Mouse (Mus musculus): Measurements from ENCODE around the gene Hps1. TPM values are rescaled to one million over a fixed set of nuclear protein-coding genes. Genes with fewer than 3 reads are reported as not detected.
A peak's percentile ranks its signal among the peaks of the same experiment; 100 is the strongest.

Hps1 gene
- polyA plus RNA-seq, 1 experiment = 7.8 TPM

DNA sequence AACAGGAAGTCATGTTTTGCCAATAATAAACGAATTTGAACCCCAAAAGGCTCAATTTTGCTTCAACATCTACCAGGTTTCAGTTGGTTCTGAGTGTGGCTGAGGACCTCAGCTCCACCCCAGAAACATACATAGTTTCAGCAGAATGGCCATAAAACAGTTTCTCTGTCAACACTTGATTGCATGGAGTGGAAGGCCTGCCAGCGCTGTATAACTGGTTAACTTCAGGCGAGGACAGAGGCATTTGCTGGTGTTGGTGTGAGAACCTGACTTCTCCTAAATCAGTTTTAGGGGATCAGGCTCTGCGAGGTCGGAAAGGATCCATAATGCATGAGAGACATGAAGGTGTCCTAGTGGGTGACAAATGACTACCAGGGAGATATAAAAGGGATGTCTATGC, 30.4 kb upstream of the Hps1 start:
- H3K36me3 ChIP-seq (ENCODE audit: control insufficient read depth, insufficient read depth) = no peaks in the 10 kb centered on the region
- no peaks in the 10 kb centered on the region for H3K79me2 ChIP-seq (ENCODE audit: control insufficient read depth, insufficient read depth)
- H3K27me3 ChIP-seq (ENCODE audit: control insufficient read depth, insufficient read depth, insufficient read length) = peaks cover 8% of the 10 kb centered on the region
- TF ChIP-seq MAX (IDR thresholded peaks at IDR 0.05) (no peak), CEBPB (IDR thresholded peaks at IDR 0.05; ENCODE audit: low read depth) (no peak), MYOD1 (IDR thresholded peaks at IDR 0.05; ENCODE audit: control insufficient read depth, insufficient read length, low read depth) (no peak), USF1 (IDR thresholded peaks at IDR 0.05; ENCODE audit: low read depth) (no peak), CTCF (IDR thresholded peaks at IDR 0.05; ENCODE audit: control insufficient read depth, insufficient read depth, insufficient read length) (no peak), MYOG (IDR thresholded peaks at IDR 0.05; ENCODE audit: control insufficient read depth, extremely low read depth, insufficient read length) (no peak), FOSL1 (IDR thresholded peaks at IDR 0.05; ENCODE audit: insufficient read depth, low read length, poor library complexity, severe bottlenecking) (no peak)
- H3K4me3 ChIP-seq (ENCODE audit: insufficient read depth, poor library complexity, severe bottlenecking) = no peak overlapping the region
- no peaks in the 10 kb centered on the region for H3K79me3 ChIP-seq (ENCODE audit: low read depth)
- no peak overlapping the region for H3ac ChIP-seq (ENCODE audit: control insufficient read depth, insufficient read length, low read depth)

DNA sequence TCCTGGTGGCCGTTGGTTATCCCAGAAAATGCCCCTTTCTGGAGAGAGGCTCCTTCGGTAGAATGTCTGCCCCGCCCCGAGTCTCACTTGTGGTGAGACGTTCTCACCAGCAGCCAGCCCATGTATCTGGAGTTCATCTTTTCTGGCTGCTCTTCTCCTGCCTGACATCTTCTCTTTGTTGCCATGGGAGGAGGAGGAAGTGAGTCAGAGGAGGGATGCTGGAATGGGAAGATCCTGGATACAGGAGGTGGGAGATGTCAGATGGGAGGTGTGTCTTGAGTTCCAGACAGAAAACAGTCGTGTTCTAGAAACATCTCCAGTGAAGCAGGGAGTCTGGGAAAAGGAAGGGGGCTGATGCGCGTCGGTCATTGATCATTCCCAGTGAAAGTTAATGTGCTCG, 29.7 kb upstream of the Hps1 start:
- Histone ChIP-seq H3K4me3 (ENCODE audit: insufficient read depth, poor library complexity, severe bottlenecking) (no peak overlapping the region), H3ac (ENCODE audit: control insufficient read depth, insufficient read length, low read depth) (no peak overlapping the region), H3K79me3 (ENCODE audit: low read depth) (no peaks in the 10 kb centered on the region), H3K79me2 (ENCODE audit: control insufficient read depth, insufficient read depth) (no peaks in the 10 kb centered on the region), H3K27me3 (ENCODE audit: control insufficient read depth, insufficient read depth, insufficient read length) (peaks cover 8% of the 10 kb centered on the region), H3K36me3 (ENCODE audit: control insufficient read depth, insufficient read depth) (no peaks in the 10 kb centered on the region)
- no peak for TF ChIP-seq MAX (IDR thresholded peaks at IDR 0.05)
- no peak for TF ChIP-seq CEBPB (IDR thresholded peaks at IDR 0.05; ENCODE audit: low read depth)
- TF ChIP-seq CTCF (IDR thresholded peaks at IDR 0.05; ENCODE audit: control insufficient read depth, insufficient read depth, insufficient read length) = no peak
- TF ChIP-seq FOSL1 (IDR thresholded peaks at IDR 0.05; ENCODE audit: insufficient read depth, low read length, poor library complexity, severe bottlenecking) = no peak
- TF ChIP-seq MYOD1 (IDR thresholded peaks at IDR 0.05; ENCODE audit: control insufficient read depth, insufficient read length, low read depth) = no peak
- TF ChIP-seq MYOG (IDR thresholded peaks at IDR 0.05; ENCODE audit: control insufficient read depth, extremely low read depth, insufficient read length) = no peak
- TF ChIP-seq USF1 (IDR thresholded peaks at IDR 0.05; ENCODE audit: low read depth) = no peak

DNA sequence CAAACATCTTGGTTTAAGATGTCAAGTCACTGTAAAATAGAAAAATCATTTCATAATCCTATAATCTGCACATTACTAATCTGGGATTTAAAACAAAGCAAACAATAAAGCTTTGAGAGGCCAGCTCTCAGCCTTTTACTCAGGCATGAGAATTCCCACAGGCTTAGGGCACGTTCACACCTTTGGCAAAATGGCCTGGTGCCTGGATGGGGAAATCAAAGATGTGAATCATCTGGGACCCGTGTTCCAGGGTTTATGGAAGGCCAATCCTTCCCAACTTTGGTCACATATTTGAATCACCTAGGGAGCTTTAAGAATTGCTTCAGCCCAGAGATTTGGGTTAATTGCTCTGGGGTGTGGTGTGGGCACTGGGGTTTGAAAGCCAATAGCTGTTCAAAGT, 18.1 kb upstream of the Hps1 start:
- TF ChIP-seq FOSL1 (IDR thresholded peaks at IDR 0.05; ENCODE audit: insufficient read depth, low read length, poor library complexity, severe bottlenecking) (no peak), CTCF (IDR thresholded peaks at IDR 0.05; ENCODE audit: control insufficient read depth, insufficient read depth, insufficient read length) (no peak)
- Histone ChIP-seq H3ac (ENCODE audit: control insufficient read depth, insufficient read length, low read depth) (no peak overlapping the region), H3K79me2 (ENCODE audit: control insufficient read depth, insufficient read depth) (no peaks in the 10 kb centered on the region), H3K4me3 (ENCODE audit: insufficient read depth, poor library complexity, severe bottlenecking) (no peak overlapping the region), H3K36me3 (ENCODE audit: control insufficient read depth, insufficient read depth) (no peaks in the 10 kb centered on the region), H3K79me3 (ENCODE audit: low read depth) (no peaks in the 10 kb centered on the region), H3K27me3 (ENCODE audit: control insufficient read depth, insufficient read depth, insufficient read length) (peaks cover 8% of the 10 kb centered on the region)

DNA sequence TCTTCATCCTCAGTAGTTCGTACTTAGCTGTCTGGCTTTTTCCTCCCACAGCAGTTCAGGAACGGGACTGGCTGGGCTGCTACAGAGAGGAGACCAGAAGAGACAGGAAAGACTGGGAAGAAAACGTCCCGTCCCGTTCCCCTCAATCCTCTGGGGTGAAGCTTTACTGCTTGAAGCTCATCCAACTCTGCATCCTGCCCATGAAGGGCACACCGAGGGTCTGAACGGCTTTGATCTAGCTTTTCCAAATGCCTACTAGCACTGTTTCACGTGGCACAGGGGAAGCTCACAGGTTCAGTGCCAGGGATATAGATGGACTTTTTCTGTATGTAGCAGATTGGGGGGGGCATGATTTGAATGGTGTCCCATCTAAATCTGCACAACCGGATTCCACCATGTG, 16.0 kb upstream of the Hps1 start:
- Histone ChIP-seq H3K79me2 (ENCODE audit: control insufficient read depth, insufficient read depth) (no peaks in the 10 kb centered on the region), H3K4me3 (ENCODE audit: insufficient read depth, poor library complexity, severe bottlenecking) (no peak overlapping the region), H3K27me3 (ENCODE audit: control insufficient read depth, insufficient read depth, insufficient read length) (peaks cover 15% of the 10 kb centered on the region), H3ac (ENCODE audit: control insufficient read depth, insufficient read length, low read depth) (no peak overlapping the region), H3K36me3 (ENCODE audit: control insufficient read depth, insufficient read depth) (no peaks in the 10 kb centered on the region), H3K79me3 (ENCODE audit: low read depth) (no peaks in the 10 kb centered on the region)
- TF ChIP-seq FOSL1 (IDR thresholded peaks at IDR 0.05; ENCODE audit: insufficient read depth, low read length, poor library complexity, severe bottlenecking) = no peak

DNA sequence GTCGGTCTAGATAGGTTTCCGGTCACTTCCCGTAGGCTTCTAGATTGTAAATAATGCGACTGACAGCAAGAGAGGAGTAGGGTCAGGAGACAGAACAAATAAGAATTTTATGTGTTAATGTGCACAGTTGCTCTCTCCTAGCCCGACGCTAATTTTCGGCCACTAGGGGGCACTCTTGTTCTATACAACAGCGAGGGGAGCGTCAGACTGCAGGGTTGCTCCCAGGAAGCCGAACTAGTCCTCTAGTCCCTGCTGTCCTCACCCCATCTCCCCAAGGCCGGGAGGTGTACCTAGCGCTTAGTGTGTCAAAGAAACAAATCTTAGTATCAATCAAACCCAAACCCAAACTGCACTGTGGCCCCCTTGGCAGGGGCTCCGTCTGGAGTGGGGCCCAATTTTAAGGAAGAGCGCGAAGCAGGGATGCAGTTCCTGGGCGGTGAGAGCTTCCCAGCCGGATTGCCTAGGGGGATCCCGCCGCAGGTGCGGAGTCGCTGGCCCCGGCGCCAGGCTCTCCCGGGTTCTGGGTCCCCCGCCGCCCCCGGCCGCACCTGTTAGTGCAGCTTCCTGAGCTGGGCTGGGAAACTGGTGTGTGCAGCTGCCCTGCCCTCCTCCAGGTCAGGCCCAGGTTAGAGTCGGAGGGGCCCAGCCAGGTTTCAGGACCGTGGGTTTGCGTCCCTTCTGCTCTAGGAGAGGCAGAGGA, 15.3 kb upstream of the Hps1 start:
- Histone ChIP-seq H3ac (ENCODE audit: control insufficient read depth, insufficient read length, low read depth) (no peak overlapping the region), H3K79me3 (ENCODE audit: low read depth) (no peaks in the 10 kb centered on the region), H3K4me3 (ENCODE audit: insufficient read depth, poor library complexity, severe bottlenecking) (no peak overlapping the region), H3K36me3 (ENCODE audit: control insufficient read depth, insufficient read depth) (no peaks in the 10 kb centered on the region), H3K79me2 (ENCODE audit: control insufficient read depth, insufficient read depth) (no peaks in the 10 kb centered on the region), H3K27me3 (ENCODE audit: control insufficient read depth, insufficient read depth, insufficient read length) (peaks cover 21% of the 10 kb centered on the region)
- TF ChIP-seq CEBPB (IDR thresholded peaks at IDR 0.05; ENCODE audit: low read depth) (no peak), CTCF (IDR thresholded peaks at IDR 0.05; ENCODE audit: control insufficient read depth, insufficient read depth, insufficient read length) (peak; percentile 52)

DNA sequence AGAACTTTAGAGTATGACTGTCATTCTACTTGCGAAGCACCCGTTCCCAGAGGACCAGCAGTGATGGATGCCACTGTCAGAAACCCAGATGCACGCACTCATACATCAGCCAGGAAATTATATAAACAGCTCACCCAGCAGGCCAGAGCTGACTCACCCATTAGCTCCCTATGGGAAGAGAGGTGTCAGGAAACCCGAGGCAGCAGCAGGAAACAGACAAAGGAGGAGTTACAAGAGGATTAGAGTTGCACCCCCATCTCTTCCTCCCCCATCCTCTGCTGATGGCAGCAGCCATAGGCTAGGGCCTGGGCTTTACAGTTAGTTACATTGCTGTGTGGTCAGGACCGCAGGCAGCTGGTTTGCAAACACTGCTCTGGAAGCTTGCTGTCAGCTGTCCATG, 8.5 kb upstream of the Hps1 start:
- TF ChIP-seq MAX (IDR thresholded peaks at IDR 0.05) = no peak
- TF ChIP-seq CTCF (IDR thresholded peaks at IDR 0.05; ENCODE audit: control insufficient read depth, insufficient read depth, insufficient read length) = no peak
- Histone ChIP-seq H3K79me3 (ENCODE audit: low read depth) (no peaks in the 10 kb centered on the region), H3K4me3 (ENCODE audit: insufficient read depth, poor library complexity, severe bottlenecking) (no peak overlapping the region)

More for the DNA sequence above, 8.5 kb upstream of the Hps1 start:
- no peak overlapping the region for H3ac ChIP-seq (ENCODE audit: control insufficient read depth, insufficient read length, low read depth)
- peaks cover 31% of the 10 kb centered on the region for H3K27me3 ChIP-seq (ENCODE audit: control insufficient read depth, insufficient read depth, insufficient read length)
- no peaks in the 10 kb centered on the region for H3K36me3 ChIP-seq (ENCODE audit: control insufficient read depth, insufficient read depth)
- H3K79me2 ChIP-seq (ENCODE audit: control insufficient read depth, insufficient read depth) = no peaks in the 10 kb centered on the region

Data from C2C12 (cell line).